Mouse (Mus musculus): ENCODE measurements at regions not wholly inside any gene's neighbourhood (a gene's known extent, or its start where the extent isn't known, plus 50 kb on each side); places are given as distances from the start of the nearest gene placed in this dataset.

- TF ChIP-seq HCFC1 (IDR thresholded peaks at IDR 0.05; ENCODE audit: borderline replicate concordance, insufficient read depth, low read length) (no peak), MAFK (IDR thresholded peaks at IDR 0.05; ENCODE audit: insufficient read depth, low read depth, low read length) (no peak)
Observed at GRCm38 (mm10) chr10:96338609-96338978, 202.2 kb downstream of the Gm5426 start.

Data from ES-E14 (cell line).